Mouse (Mus musculus) hindbrain, postnatal 0 days (tissue): ENCODE results near the gene Actbl2. TPM values are rescaled to one million over a fixed set of nuclear protein-coding genes. Genes with fewer than 3 reads are reported as not detected.

Experiments
- ATAC-seq: fragments of 200-750 bp; cut with Nextera tagmentation; 2 replicates; pipeline ENCODE4 v1.8.0; 2017; ENCODE audit warnings: mild to moderate bottlenecking, moderate TSS enrichment, moderate library complexity
- DNase-seq: peaks from one replicate; pipeline ENCODE4 v3.0.0-alpha.2; 2015; ENCODE audit warnings: low spot score
- H3K27ac ChIP-seq: fragments of 300-500 bp; sonication (generic); 2 replicates; pipeline ENCODE4 v1.5.1; 2014; ENCODE audit warnings: mild to moderate bottlenecking
- H3K27me3 ChIP-seq: fragments of 300-500 bp; sonication (generic); 2 replicates; pipeline ENCODE4 v1.6.1; 2014; ENCODE audit warnings: low read length, mixed read lengths; ENCODE audit not compliant: insufficient read depth
- H3K36me3 ChIP-seq: fragments of 300-500 bp; sonication (generic); 2 replicates; pipeline ENCODE4 v1.6.1; 2014; ENCODE audit warnings: low read length, mixed read lengths; ENCODE audit not compliant: insufficient read depth
- H3K4me1 ChIP-seq: fragments of 300-500 bp; sonication (generic); 2 replicates; pipeline ENCODE4 v1.6.1; 2014; ENCODE audit warnings: antibody characterized with exemption, low read length, mixed read lengths; ENCODE audit not compliant: insufficient read depth
- H3K4me2 ChIP-seq: fragments of 300-500 bp; sonication (generic); 2 replicates; pipeline ENCODE4 v1.6.1; 2014; ENCODE audit warnings: low read depth, mild to moderate bottlenecking, low read length, moderate library complexity, mixed read lengths
- H3K4me3 ChIP-seq: fragments of 300-500 bp; sonication (generic); 2 replicates; pipeline ENCODE4 v1.5.1; 2014; ENCODE audit warnings: low read length
- H3K9ac ChIP-seq: fragments of 300-500 bp; sonication (generic); replicated peaks from 2 replicates; pipeline ENCODE4 v1.6.1; 2014; ENCODE audit warnings: mild to moderate bottlenecking, low read length, moderate library complexity, mixed read lengths
- H3K9me3 ChIP-seq: fragments of 300-500 bp; sonication (generic); 2 replicates; pipeline ENCODE4 v1.6.1; 2016; ENCODE audit warnings: low read length, mixed read lengths
- CTCF ChIP-seq: IDR thresholded peaks from 2 replicates; pipeline ENCODE4 v1.5.1; 2016; ENCODE audit warnings: antibody characterized with exemption, control low read depth, low read depth
- WGBS: fragments of 180-500 bp; shearing (Covaris S2); extraction: QIAGEN DNeasy Blood & Tissue Kit; methylation state at CpG from one replicate; pipeline ENCODE4 v1.1.7; 2014; 5-methylcytosine and 5-hydroxymethylcytosine counted together
- polyA plus RNA-seq: library from polyadenylated mRNA; unstranded; fragments of >200 nt; fragmentation: Nextera tagmentation; extraction: Ambion mirVana; gene quantifications from 2 replicates; pipeline ENCODE4 v1.2.1, GENCODE M21; 2015
- total RNA-seq: library from RNA; depleted of rRNA; stranded (reverse); fragments of >200 nt; gene quantifications from 2 replicates; pipeline ENCODE4 v1.2.3, GENCODE M21; 2014

The Actbl2 gene
- total and polyA plus RNA-seq, 2 experiments from 2014 or later, result 0.05 TPM; not detected in 1

DNA sequence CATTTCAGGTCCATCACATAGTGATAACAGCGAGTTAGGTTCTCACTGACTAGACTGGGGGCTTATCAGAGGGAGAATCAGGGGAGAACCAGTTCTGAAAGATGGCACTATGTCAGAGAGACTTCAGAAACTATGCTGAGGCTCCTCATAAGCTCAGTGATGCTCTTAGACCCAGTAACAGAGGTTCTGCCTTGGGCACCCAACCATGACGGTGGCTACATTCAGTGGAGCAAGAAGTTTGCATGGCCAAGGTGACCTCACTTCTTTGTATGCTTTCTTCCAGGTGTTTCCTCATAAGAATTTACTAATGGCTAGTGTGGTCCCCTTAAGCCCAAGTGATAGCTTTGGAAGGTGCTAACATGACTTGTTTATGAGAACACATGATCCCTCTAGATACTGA, 38.7 kb downstream of the Actbl2 start:
- Histone ChIP-seq H3K27me3 (no peaks in the 10 kb centered on the region), H3K36me3 (no peaks in the 10 kb centered on the region), H3K9ac (no peak overlapping the region), H3K4me1 (no peaks in the 10 kb centered on the region), H3K4me3 (no peak overlapping the region), H3K27ac (no peak overlapping the region), H3K9me3 (no peaks in the 10 kb centered on the region), H3K4me2 (no peak overlapping the region)
- WGBS, result 97% methylated on average over 2 of the region's 2 CpGs
- no peak for TF ChIP-seq CTCF
- DNase-seq, result no peak
- ATAC-seq, result no peak

DNA sequence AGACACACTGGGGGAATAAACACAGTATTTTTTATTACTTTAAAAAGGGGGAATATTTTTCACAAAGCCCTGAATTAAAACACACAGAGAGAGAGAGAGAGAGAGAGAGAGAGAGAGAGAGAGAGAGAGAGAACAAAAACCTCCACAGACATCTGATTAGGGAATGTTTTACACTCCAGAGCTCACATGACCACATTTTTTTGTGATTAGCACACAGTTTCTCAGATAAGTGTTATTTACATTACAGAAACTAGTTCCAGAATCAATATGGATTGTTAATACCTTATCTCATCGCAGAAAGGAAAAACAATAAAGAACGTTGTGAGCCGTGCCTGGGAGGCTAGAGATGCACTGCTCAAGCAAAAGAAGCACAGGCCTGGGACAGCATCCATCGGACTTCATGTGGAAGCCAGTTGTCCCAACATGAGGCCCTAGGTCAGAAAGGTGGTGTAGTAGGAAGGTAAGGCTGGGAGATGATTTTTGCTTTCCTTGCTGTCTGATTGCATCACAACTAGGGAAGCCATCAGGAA, 40.2 kb downstream of the Actbl2 start:
- H3K4me1 ChIP-seq, result no peaks in the 10 kb centered on the region
- no peaks in the 10 kb centered on the region for H3K9me3 ChIP-seq

DNA sequence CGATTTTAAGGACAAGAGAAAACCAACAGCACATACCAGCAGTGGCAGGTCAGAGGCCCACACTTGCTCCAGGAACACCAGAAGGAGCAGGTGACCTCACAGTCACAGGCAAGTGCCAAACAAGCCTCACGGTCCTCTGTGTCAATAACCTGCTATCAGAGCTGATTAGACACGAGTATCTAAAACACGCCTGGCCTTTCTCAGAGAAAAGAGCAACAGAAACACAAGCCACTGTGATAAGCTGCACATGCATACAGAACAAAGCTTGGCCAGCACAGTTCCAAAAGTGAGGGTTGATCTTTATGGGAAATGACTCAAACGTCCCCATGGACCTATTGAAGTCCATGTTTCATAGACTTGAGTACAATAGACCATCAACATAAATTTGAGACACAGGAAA, 41.2 kb downstream of the Actbl2 start:
- H3K27ac ChIP-seq, result no peak overlapping the region
- H3K4me2 ChIP-seq, result no peak overlapping the region
- H3K4me3 ChIP-seq, result no peak overlapping the region
- H3K36me3 ChIP-seq, result no peaks in the 10 kb centered on the region
- no peaks in the 10 kb centered on the region for H3K9me3 ChIP-seq
- no peaks in the 10 kb centered on the region for H3K27me3 ChIP-seq
- no peak overlapping the region for H3K9ac ChIP-seq
- H3K4me1 ChIP-seq, result no peaks in the 10 kb centered on the region
- TF ChIP-seq CTCF, result no peak
- 75% methylated on average over 5 of the region's 5 CpGs for WGBS
- DNase-seq, result no peak
- no peak for ATAC-seq

More for the DNA sequence above, 40.2 kb downstream of the Actbl2 start:
- ATAC-seq, result no peak
- Histone ChIP-seq H3K36me3 (no peaks in the 10 kb centered on the region), H3K4me2 (no peak overlapping the region), H3K9ac (no peak overlapping the region), H3K4me3 (no peak overlapping the region), H3K27me3 (no peaks in the 10 kb centered on the region), H3K27ac (no peak overlapping the region)
- no peak for DNase-seq
- 82% methylated on average over 4 of the region's 4 CpGs for WGBS
- no peak for TF ChIP-seq CTCF

DNA sequence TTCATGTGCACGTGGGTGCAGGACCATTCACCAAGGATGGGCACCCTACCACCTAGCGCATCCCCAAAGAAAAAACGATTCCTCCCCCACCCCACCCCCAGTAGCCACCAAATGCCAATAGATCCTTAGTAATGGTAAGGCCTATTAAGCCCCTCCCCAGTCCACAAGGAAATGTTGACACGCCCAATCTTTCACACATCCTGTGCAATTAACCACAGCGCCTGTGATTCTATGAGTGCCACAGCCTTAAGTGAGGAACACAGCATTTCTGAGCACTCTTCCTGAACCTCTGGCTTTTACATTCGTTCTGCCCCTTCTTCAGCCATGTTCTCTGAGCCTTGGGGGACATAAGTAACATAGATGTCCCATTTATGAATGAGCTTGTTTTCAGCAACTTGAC, 42.8 kb downstream of the Actbl2 start:
- H3K36me3 ChIP-seq, result no peaks in the 10 kb centered on the region
- TF ChIP-seq CTCF, result no peak
- no peaks in the 10 kb centered on the region for H3K27me3 ChIP-seq
- no peaks in the 10 kb centered on the region for H3K4me1 ChIP-seq
- H3K27ac ChIP-seq, result no peak overlapping the region
- no peak overlapping the region for H3K4me3 ChIP-seq
- H3K4me2 ChIP-seq, result no peak overlapping the region
- WGBS, result 92% methylated on average over 6 of the region's 6 CpGs
- ATAC-seq (no peak), DNase-seq (no peak)
- no peak overlapping the region for H3K9ac ChIP-seq
- no peaks in the 10 kb centered on the region for H3K9me3 ChIP-seq

DNA sequence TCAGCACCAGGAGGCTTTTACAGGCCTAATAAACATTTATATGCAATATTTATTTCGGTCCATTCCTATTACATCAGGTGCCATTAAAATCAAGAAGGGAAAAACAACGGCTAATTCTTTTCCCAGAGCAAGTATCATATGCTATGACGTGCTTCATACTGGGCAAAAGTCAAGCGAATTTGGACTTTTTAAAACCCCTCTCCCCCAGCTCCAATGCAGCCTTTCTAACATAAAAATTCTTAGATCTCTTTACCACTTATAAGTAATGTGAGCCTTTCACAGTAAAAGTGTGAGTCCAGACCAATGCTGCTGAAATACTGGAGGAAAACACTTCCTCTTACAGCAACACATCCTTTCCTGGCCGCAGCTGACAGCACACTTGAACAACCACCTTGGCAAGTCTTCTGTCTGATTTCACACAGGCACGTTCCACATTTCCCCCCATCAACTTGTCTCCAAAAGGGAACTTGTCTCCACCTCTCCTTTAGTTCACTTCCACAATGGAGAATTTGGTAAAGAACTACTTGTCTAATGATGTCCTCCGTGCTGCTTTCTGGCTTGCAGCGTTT, 44.4 kb downstream of the Actbl2 start:
- H3K27me3 ChIP-seq, result no peaks in the 10 kb centered on the region
- H3K9me3 ChIP-seq, result no peaks in the 10 kb centered on the region
- H3K4me2 ChIP-seq, result no peak overlapping the region
- no peak for TF ChIP-seq CTCF
- no peak overlapping the region for H3K4me3 ChIP-seq
- DNase-seq (no peak), ATAC-seq (no peak)
- WGBS, result 81% methylated on average over 8 of the region's 8 CpGs
- H3K9ac ChIP-seq, result no peak overlapping the region
- no peaks in the 10 kb centered on the region for H3K4me1 ChIP-seq
- no peaks in the 10 kb centered on the region for H3K36me3 ChIP-seq
- no peak overlapping the region for H3K27ac ChIP-seq

DNA sequence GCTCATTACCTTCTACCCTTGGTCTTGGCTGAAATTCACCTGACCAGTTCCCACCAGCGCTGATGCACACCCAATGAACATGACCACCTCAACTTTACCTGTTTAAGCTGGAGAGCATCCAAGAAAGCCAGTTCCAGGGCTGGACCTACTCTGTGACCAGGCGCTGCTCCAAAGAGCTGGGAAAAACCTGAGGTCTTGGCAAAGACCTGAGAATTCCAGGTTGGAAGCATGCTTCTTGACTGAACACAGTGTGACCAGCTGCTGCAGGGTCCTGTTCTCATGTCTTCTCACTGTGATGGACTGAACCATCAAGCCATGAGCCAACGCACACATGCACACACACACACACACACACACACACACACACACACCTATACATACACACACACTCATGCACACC, 46.0 kb downstream of the Actbl2 start:
- H3K27me3 ChIP-seq, result no peaks in the 10 kb centered on the region
- TF ChIP-seq CTCF, result no peak
- H3K4me1 ChIP-seq, result no peaks in the 10 kb centered on the region
- no peak overlapping the region for H3K4me2 ChIP-seq
- no peak for ATAC-seq
- H3K4me3 ChIP-seq, result no peak overlapping the region
- no peak overlapping the region for H3K27ac ChIP-seq
- DNase-seq, result no peak
- 81% methylated on average over 3 of the region's 3 CpGs for WGBS
- H3K36me3 ChIP-seq, result no peaks in the 10 kb centered on the region
- H3K9me3 ChIP-seq, result no peaks in the 10 kb centered on the region
- no peak overlapping the region for H3K9ac ChIP-seq

DNA sequence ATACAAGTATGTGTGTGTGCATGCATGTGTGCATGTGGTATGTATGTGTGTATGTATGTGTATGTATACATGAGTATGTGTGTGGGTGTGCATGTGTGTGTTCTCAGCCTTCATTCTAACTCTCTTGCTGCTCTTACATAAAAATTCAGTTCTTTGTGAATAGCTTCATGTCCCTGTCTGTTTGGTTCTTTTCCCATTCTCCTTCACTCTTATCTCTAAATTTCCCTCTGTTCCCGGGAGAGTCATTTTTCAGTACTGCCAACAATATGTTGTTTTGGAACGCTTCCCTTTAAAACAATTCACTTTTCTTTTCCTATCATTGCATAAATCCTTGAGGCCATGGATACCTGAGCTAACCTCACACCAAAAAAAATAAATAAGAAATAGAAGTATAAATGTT, 46.6 kb downstream of the Actbl2 start:
- WGBS, result 70% methylated on average over 2 of the region's 2 CpGs
- Histone ChIP-seq H3K4me3 (no peak overlapping the region), H3K27ac (no peak overlapping the region), H3K4me2 (no peak overlapping the region), H3K27me3 (no peaks in the 10 kb centered on the region), H3K36me3 (no peaks in the 10 kb centered on the region), H3K9ac (no peak overlapping the region), H3K9me3 (no peaks in the 10 kb centered on the region), H3K4me1 (no peaks in the 10 kb centered on the region)
- no peak for TF ChIP-seq CTCF
- DNase-seq (no peak), ATAC-seq (no peak)
